Mouse (Mus musculus) CD4-positive, CD25-positive, alpha-beta regulatory T cell, adult 4 months (primary cell): ENCODE results near the gene Nprl3. TPM values are rescaled to one million over a fixed set of nuclear protein-coding genes. Genes with fewer than 3 reads are reported as not detected.

Experiments used
- ATAC-seq: one replicate; pipeline ENCODE4 v1.8.0; 2017
- polyA plus RNA-seq, 2 experiments: library from polyadenylated mRNA; unstranded; fragments of 100-300 nt; shearing (Covaris generic); gene quantifications; one replicate each; pipeline ENCODE4 v1.2.1; 2017

The Nprl3 gene
- polyA plus RNA-seq, 2 experiments from 2014 or later: 39.1 to 68.6 TPM

GRCm38 (mm10) chr11:32244064-32244463 lies 23.4 kb downstream of the Nprl3 start:
- no peak for ATAC-seq

GRCm38 (mm10) chr11:32243205-32243955 lies 24.1 kb downstream of the Nprl3 start:
- ATAC-seq: no peak

- ATAC-seq: no peak
Observed at GRCm38 (mm10) chr11:32242209-32242608, 25.3 kb downstream of the Nprl3 start.

- ATAC-seq: no peak
Observed at GRCm38 (mm10) chr11:32241391-32241790, 26.1 kb downstream of the Nprl3 start.

GRCm38 (mm10) chr11:32238093-32238860 lies 29.2 kb downstream of the Nprl3 start:
- ATAC-seq: peak; percentile 96

- no peak for ATAC-seq
Observed at GRCm38 (mm10) chr11:32237411-32237795, 30.1 kb downstream of the Nprl3 start.

- ATAC-seq: no peak
Observed at GRCm38 (mm10) chr11:32236712-32237410, 30.6 kb downstream of the Nprl3 start.

GRCm38 (mm10) chr11:32236132-32236531 lies 31.4 kb downstream of the Nprl3 start:
- no peak for ATAC-seq

- no peak for ATAC-seq
Observed at GRCm38 (mm10) chr11:32235646-32236045, 31.9 kb downstream of the Nprl3 start.

- no peak for ATAC-seq
Observed at GRCm38 (mm10) chr11:32234816-32235485, 32.6 kb downstream of the Nprl3 start.

- no peak for ATAC-seq
Observed at GRCm38 (mm10) chr11:32233895-32234294, 33.6 kb downstream of the Nprl3 start.

- no peak for ATAC-seq
Observed at GRCm38 (mm10) chr11:32232848-32233247, 34.7 kb downstream of the Nprl3 start.

- ATAC-seq: no peak
Observed at GRCm38 (mm10) chr11:32231125-32231524, 36.4 kb downstream of the Nprl3 start.

GRCm38 (mm10) chr11:32230220-32230619 lies 37.3 kb downstream of the Nprl3 start:
- no peak for ATAC-seq

GRCm38 (mm10) chr11:32228292-32228845 lies 39.1 kb downstream of the Nprl3 start:
- no peak for ATAC-seq

- no peak for ATAC-seq
Observed at GRCm38 (mm10) chr11:32227555-32227954, 40.0 kb downstream of the Nprl3 start.

- ATAC-seq: no peak
Observed at GRCm38 (mm10) chr11:32227041-32227440, 40.5 kb downstream of the Nprl3 start.

GRCm38 (mm10) chr11:32226124-32226871 lies 41.2 kb downstream of the Nprl3 start, which contains the start of gene Mpg:
Gene Mpg (plus strand): TSS chr11:32226505.
- peak; percentile 95 for ATAC-seq

GRCm38 (mm10) chr11:32225222-32226104 lies 42.0 kb downstream of the Nprl3 start:
- ATAC-seq: no peak

- ATAC-seq: no peak
Observed at GRCm38 (mm10) chr11:32224468-32225139, 42.9 kb downstream of the Nprl3 start.
